Mouse (Mus musculus) olfactory bulb, adult 2 months (tissue): ENCODE data around the gene Abtb1. TPM values are rescaled to one million over a fixed set of nuclear protein-coding genes. Genes with fewer than 3 reads are reported as not detected.

Experiments
- H3K27ac ChIP-seq: fragments of 200-500 bp; 2 replicates; pipeline ENCODE4 v1.5.1; 2012; ENCODE audit warnings: low read depth, low read length; ENCODE audit not compliant: insufficient read depth
- H3K4me1 ChIP-seq: fragments of 200-500 bp; 2 replicates; pipeline ENCODE4 v1.6.1; 2012; ENCODE audit warnings: low read length; ENCODE audit not compliant: control insufficient read depth, insufficient read depth
- H3K4me3 ChIP-seq: fragments of 200-500 bp; 2 replicates; pipeline ENCODE4 v1.5.1; 2012; ENCODE audit warnings: mild to moderate bottlenecking, low read depth, low read length, moderate library complexity; ENCODE audit not compliant: insufficient read depth
- CTCF ChIP-seq: fragments of 200-500 bp; IDR thresholded peaks from 2 replicates; pipeline ENCODE4 v1.5.1; 2012; ENCODE audit warnings: low read depth, mild to moderate bottlenecking, low read length, moderate library complexity; ENCODE audit not compliant: insufficient read depth
- POLR2A ChIP-seq: fragments of 200-500 bp; IDR thresholded peaks from 2 replicates; pipeline ENCODE4 v1.6.1; 2012; ENCODE audit warnings: mild to moderate bottlenecking, low read depth, low read length, moderate library complexity; ENCODE audit not compliant: insufficient read depth
- WGBS: fragments of 180-500 bp; shearing (Covaris S2); methylation state at CpG from one replicate; pipeline ENCODE4 v1.1.7; 2018; 5-methylcytosine and 5-hydroxymethylcytosine counted together
- polyA plus RNA-seq: library from polyadenylated mRNA; stranded (reverse); fragments of >200 nt; gene quantifications from 2 replicates; pipeline ENCODE4 v1.2.4, GENCODE M21; 2012; ENCODE audit warnings: low replicate concordance; ENCODE audit not compliant: missing spikeins, insufficient read depth, insufficient read length

Gene Abtb1
- polyA plus RNA-seq = not detected in 2 replicates

GRCm38 (mm10) chr6:88841781-88842689 is at the start of gene Abtb1:
Gene Abtb1, minus strand, starts transcription at chr6:88841984.
- peak within 1 kb of the TSS; percentile 85 for H3K4me3 ChIP-seq

DNA sequence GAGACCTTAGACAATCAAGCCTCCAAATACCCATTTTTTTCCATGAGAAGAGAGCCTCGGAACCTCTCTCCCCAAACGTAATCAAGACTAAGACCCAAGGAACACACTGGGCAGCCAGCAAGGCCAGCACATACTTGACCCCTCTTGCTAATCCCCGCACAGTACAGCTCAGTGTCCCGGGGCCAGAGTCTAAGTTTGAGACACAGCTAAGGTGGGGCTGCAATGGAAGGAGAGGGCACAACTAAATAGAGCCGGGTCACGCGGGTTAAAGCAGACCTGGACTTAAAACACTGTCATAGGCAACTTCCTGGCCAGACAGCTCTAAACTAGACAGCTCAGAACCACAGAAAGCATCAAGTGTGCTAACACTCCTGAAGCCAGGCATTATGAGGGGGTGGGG is 49.0 kb upstream of the Abtb1 start:
- Histone ChIP-seq H3K27ac (no peak overlapping the region), H3K4me3 (no peak overlapping the region), H3K4me1 (no peaks in the 10 kb centered on the region)
- 92% methylated on average over 7 of the region's 7 CpGs for WGBS
- TF ChIP-seq POLR2A = no peak
- TF ChIP-seq CTCF = no peak

More at GRCm38 (mm10) chr6:88841781-88842689, at the start of gene Abtb1:
- WGBS = 1% methylated on average over 72 of the region's 72 CpGs
- TF ChIP-seq POLR2A (peak; percentile 59; the same call in 1 of the 2 replicates), CTCF (peak; percentile 49; the same call in 1 of the 2 replicates)
- Histone ChIP-seq H3K4me1 (peaks cover 30% of the 10 kb centered on the region), H3K27ac (peak within 1 kb of the TSS; percentile 56)

DNA sequence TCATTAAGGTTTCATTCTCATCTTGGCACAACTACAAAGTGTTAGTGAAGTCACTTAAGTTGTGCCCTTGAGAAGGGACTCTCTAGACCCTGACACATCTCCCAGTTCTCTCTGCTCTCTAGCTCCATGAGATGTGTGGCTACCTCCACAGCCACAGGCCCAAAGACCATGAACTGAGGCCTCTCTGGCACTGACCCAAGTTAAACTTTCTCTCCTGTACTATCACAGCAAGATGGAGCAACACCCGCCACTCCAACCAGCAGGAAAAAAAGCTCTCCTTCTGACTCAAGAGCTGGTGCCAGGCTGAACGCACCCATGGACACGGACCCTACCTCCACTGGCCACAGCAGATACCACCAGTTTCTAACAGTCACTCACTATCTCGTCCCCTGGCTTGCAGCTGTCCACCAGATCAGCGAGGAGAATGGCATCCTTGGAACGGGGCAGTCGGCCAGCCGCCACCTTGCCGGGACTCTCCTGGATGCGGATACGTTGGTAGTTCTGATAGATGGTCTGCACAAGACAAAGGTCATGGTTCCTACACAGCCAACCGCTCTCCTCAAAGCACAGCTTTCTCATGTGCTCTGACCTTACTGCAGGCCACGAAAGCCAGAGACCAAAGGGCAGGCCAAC is 47.7 kb upstream of the Abtb1 start:
- Histone ChIP-seq H3K4me1 (no peaks in the 10 kb centered on the region), H3K4me3 (no peak overlapping the region), H3K27ac (no peak overlapping the region)
- WGBS = 94% methylated on average over 13 of the region's 13 CpGs
- no peak for TF ChIP-seq POLR2A
- no peak for TF ChIP-seq CTCF

GRCm38 (mm10) chr6:88886417-88886967 is 44.7 kb upstream of the Abtb1 start:
- Histone ChIP-seq H3K4me1 (no peaks in the 10 kb centered on the region), H3K27ac (no peak overlapping the region), H3K4me3 (no peak overlapping the region)
- no peak for TF ChIP-seq CTCF
- no peak for TF ChIP-seq POLR2A
- WGBS = 63% methylated on average over 2 of the region's 2 CpGs

GRCm38 (mm10) chr6:88885644-88886416 is 44.0 kb upstream of the Abtb1 start:
- WGBS = 91% methylated on average over 12 of the region's 12 CpGs
- TF ChIP-seq CTCF = no peak
- TF ChIP-seq POLR2A = no peak
- Histone ChIP-seq H3K27ac (no peak overlapping the region), H3K4me1 (no peaks in the 10 kb centered on the region), H3K4me3 (no peak overlapping the region)

- Histone ChIP-seq H3K4me3 (no peak overlapping the region), H3K4me1 (no peaks in the 10 kb centered on the region), H3K27ac (no peak overlapping the region)
- WGBS = 95% methylated on average over 17 of the region's 17 CpGs
- no peak for TF ChIP-seq POLR2A
- no peak for TF ChIP-seq CTCF
Observed at GRCm38 (mm10) chr6:88884690-88885089, 42.9 kb upstream of the Abtb1 start.

DNA sequence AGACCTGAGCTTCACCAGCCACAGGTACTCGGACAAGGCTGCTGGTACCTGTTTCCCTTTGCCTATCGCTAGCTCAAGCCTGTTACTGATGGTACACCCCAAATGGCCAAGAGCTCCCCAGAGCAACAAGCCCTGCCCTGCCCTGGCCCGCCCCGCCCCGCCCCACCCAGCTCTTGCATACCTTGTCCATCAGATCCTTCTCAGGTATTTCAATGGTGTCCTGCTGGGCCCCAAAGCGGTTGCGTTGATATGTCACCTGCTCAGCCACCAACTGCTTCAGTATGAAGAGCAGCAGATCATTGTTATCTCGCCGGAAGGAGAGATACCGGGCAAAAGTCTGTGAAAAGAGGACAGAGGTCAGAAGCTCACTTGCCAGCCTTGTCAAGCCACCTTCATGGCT is 42.4 kb upstream of the Abtb1 start:
- no peaks in the 10 kb centered on the region for H3K4me1 ChIP-seq
- WGBS = 98% methylated on average over 10 of the region's 10 CpGs
- TF ChIP-seq POLR2A (no peak), CTCF (no peak)

GRCm38 (mm10) chr6:88881334-88881733 is 39.5 kb upstream of the Abtb1 start:
- Histone ChIP-seq H3K27ac (no peak overlapping the region), H3K4me1 (no peaks in the 10 kb centered on the region), H3K4me3 (no peak overlapping the region)
- 39% methylated on average over 7 of the region's 7 CpGs for WGBS
- TF ChIP-seq POLR2A = no peak
- no peak for TF ChIP-seq CTCF

More for the DNA sequence above, 42.4 kb upstream of the Abtb1 start:
- Histone ChIP-seq H3K4me3 (no peak overlapping the region), H3K27ac (no peak overlapping the region)

DNA sequence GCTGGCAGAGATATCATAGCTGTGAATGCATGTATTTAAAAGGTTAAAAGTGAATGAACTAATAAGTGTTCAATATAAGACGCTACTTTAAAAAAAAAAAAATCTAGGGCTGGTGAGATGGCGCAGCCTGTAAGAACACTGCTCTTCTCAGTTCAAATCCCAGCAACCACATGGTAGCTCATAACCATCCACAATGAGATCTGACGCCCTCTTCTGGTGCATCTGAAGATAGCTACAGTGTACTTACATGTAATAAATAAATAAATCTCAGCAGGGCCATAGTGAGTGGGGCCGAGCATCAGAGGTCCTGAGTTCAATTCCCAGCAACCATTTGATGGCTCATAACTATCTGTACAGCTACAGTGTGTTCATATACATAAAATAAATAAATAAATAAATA is 37.7 kb upstream of the Abtb1 start:
- Histone ChIP-seq H3K27ac (no peak overlapping the region), H3K4me3 (no peak overlapping the region), H3K4me1 (no peaks in the 10 kb centered on the region)
- WGBS = 74% methylated on average over 4 of the region's 4 CpGs
- no peak for TF ChIP-seq POLR2A
- TF ChIP-seq CTCF = no peak
